Mouse (Mus musculus) heart, adult 18-20 months (tissue): ENCODE data around the gene Hsd11b1. TPM values are rescaled to one million over a fixed set of nuclear protein-coding genes. Genes with fewer than 3 reads are reported as not detected.
A peak's percentile ranks its signal among the peaks of the same experiment; 100 is the strongest.
"Not testable (repeated sequence)": the region's sequence is repeated elsewhere in the genome, so short reads cannot be mapped to it uniquely, and the experiment has no call there.

ENCODE experiments used
- DNase-seq, 2 experiments: peaks; one replicate each; pipeline ENCODE4 v3.0.0; 2021 to 2022; ENCODE audit warnings: mixed read lengths in 1 of 2
- total RNA-seq, 2 experiments: library from RNA; stranded (reverse); gene quantifications; 2 replicates each; pipeline ENCODE4 v1.2.3; 2021

Gene Hsd11b1
- total RNA-seq, 2 experiments from 2014 or later, result 15.1 to 19.6 TPM

DNA sequence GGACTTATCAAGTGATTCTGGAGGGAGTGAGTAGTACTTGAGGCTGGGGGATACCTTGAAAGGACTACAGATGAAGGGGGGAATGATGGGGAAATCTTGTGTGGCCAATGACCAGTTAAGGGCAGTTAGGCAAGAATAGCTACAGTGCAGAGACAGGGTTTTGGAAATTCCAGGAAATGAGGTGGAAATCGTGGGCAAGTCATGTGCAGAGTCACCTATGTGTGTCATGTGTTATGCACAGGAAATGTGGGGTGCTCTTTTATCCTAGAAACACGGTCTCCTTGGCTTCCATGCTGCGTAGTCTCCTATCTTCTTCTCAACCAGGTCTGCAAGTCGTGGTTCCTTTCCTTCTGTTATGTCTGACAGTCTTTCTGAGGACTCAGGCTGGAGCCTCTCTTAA is 15.6 kb upstream of the Hsd11b1 start:
- DNase-seq, result no peak

DNA sequence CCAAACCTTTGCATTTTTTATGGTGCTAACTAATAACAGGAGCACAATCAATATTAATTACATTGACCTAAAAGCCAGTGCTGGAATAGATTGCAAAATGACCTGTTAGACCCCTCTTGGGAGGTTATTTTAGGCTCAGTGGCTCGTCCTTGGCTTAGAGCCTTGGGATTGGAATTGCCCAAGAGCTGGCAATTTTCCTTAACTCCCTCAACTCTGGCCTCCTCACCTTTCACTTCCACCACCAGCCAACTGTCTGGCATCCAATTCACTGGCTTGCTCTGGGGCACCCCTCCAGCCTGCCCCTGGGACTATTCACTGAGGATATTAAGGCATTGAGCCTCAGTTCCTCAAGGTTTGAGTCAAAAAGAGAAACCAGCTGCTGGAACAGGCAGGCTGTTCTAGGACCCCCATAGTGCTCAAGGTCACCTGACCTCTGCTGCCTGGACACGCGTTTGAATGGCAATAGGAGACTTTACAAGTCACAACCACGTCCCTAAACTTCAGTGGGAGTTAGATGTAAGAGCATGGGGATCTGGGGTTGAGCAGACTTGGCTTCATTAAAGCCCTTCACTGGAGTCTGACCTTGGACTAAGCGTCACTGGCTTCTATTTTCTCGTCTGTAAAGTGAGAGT is 14.7 kb upstream of the Hsd11b1 start:
- peak; percentile 61 to 62 for DNase-seq

DNA sequence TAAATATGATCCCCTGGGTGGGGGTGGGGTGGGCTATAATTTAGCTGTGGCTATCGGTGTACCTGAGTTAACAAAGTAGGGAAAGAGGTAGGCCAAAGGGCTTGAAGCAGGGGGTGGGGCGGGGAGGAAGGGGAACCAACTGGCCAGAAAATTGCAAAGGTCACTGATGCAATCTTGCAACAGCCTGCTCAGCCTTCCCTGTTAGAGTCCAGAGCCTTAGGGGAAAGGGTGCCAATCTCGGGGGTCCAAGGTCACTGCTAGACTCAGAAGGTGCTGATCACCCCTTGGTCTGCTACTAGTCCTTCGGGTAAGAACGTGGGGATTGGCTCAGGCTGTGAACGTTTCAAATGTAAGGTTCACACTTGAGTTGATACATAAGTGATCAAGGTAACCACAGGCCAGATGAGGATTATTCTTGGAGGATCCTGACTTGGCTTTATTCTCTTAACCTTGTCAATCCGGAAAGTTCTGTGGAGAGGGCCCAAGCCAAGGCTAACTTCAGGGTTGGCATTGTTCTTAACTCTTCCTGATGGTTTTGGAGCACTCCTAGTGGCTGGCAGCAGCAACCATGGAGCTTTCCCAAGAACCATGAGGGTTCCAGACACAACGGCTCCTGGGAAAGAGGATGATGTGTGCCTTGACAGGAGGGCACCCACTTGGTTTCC is 10.7 kb upstream of the Hsd11b1 start:
- peak in 1 of 2 experiments; percentile 31 for DNase-seq

GRCm38 (mm10) chr1:193272916-193273601 is 9.2 kb upstream of the Hsd11b1 start, which contains the start of gene G0s2:
TSS of gene G0s2 (minus strand) at chr1:193273217.
- peak; percentile 91 to 94 for DNase-seq

DNA sequence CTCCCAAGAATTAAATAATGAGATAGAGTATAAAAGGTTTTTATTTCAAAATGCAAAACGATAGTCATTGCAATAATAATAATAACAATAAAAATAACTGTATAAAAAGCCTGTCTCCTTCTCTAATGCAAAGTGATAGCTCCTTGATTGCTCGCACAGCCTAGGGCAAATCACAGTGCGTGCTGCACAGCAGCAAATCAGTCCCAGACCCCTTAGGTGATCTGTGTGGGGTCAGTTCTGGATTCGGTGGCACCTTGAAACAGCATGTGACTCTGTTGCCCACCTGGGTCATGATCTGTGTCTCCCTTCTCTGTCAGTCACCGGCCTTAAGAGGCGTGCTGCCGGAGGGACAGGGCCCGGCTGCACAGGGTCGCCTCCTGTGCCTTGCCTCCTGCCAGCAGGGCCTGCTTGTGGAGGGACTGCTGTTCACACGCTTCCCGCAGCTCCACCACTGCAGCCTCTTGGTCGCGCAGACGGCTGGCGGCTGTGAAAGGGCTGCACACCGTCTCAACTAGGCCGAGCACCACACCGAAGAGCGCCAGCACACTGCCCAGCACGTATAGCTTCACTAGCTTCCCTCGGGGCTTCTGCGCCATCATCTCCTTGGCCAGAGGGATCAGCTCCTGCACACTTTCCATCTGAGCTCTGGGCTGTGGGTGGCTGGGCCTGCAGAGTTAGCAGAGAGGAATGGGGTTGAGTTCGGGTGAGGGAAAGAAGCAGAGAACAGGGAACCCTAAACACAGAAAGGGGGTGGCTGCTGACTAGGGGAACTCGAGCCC is 8.5 kb upstream of the Hsd11b1 start:
- DNase-seq, result peak in 1 of 2 experiments; percentile 37

DNA sequence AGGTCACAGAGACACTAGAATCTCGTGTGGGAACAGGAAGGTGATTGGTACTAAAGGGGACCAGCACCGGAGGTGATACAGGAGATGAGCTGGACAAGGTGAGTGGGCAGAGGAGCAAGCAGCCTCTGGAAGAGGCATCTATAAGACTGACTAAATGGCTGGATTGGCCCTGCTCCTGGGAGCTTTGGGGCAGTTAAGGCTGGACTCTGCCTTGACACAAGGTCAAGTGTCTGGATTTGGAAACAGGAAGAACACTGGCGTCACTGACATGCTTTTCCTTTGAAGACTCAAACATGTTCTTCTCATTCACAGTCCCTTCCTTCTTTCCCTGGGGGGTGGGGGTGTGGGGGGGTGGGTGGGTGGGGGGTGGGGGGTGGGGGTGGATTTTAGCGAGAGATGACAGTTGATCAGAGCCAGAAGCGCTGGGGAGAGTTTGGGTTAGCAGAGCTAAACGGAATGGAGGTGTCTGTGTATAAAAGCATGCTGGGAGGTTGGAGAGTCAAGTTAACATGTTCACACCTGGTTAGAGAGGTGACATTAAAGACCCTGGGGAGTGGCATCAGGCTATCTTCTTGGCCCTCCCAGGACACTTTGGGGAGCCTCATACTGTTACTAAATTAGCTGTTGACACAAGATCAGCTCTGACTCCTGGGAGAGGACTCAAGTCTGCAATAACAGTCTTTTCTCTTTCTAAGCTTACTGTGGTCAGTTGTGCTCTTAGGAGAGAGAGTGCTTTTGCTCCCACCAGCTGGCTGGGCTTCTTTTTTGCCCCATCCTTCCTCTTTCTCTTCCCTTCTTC is 7.3 kb upstream of the Hsd11b1 start:
- DNase-seq, result peak; percentile 41 to 59

- no peak for DNase-seq
Measured at GRCm38 (mm10) chr1:193265734-193266133, 1.9 kb upstream of the Hsd11b1 start.

DNA sequence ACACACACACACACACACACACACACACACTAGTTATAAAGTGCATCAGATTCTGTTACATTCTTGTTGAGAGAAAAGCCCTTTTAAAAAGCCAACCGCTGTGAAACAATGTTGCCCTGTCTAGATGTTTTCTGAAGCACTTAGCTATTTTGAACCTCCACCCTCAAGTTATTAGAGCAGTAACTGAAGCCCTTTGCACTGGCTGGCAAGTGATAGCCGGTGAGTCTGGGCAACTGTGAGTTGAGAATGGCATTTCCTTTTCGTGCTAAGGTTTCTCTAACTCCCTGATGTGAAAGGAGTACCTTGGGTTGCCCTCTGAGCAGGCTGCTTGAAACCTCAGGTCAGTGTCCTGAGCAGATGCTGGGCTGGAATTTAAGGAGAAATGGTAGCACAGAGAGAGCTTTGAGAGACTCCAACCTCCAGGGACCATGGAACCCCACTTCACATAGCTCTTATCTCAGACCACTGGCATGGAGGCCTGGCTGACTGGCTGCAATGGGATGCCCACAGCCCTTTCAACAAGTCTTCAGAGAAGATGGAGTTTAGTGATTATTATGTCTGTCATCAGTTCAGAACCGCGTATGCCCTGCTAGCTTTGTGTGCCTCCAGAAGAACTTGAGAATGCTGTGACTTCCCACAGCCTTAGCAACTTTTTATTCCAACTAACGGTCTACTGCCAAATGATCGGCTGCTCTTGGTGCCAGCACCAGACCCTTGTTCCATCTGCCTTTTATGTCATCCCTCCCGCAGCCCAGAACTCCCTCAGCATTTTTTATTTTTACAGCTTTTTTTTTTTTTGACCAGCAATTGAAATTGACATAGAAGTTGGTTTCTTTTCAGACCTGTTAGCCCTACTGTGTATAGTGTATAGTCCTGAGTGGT is 608 bp downstream of the Hsd11b1 start:
- no peak for DNase-seq

- peak; percentile 73 to 87 for DNase-seq
Measured at GRCm38 (mm10) chr1:193261897-193262548, 1.9 kb downstream of the Hsd11b1 start.

DNA sequence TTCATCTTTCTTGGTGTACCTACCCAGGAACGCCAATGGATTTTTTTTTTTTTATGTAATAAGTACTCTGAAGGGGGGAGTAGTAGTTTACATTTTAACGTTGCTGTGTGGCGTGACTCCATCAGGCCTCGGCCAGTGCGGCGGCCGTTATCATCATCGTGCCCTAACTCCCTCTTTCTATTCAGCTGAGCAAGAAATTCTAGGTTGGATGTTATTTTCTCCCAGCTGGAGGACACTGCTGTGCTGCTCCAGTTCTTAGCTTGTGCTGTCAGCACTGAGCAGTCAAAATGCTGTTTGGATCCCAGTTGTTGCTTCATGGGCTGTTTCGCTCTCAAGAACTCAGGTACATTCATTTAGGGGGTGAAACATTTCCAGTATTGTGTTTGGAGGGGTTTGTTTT is 4.3 kb downstream of the Hsd11b1 start:
- DNase-seq, result no peak

GRCm38 (mm10) chr1:193256621-193257098 is 7.2 kb downstream of the Hsd11b1 start:
- DNase-seq, result peak in 1 of 2 experiments; percentile 40

DNA sequence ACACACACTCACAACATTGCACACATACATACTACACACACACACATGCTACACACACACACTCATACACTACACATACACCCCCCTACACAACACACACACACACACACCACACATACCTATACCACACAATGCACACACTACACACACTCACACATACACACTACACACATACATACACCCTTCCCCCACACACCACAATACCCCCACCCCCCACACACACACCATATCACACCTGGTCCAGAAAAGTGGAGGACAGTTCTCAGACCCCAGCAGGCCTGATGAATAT is 7.6 kb downstream of the Hsd11b1 start:
- no peak for DNase-seq

- peak; percentile 69 to 94 for DNase-seq
Measured at GRCm38 (mm10) chr1:193255488-193256288, 8.2 kb downstream of the Hsd11b1 start.

DNA sequence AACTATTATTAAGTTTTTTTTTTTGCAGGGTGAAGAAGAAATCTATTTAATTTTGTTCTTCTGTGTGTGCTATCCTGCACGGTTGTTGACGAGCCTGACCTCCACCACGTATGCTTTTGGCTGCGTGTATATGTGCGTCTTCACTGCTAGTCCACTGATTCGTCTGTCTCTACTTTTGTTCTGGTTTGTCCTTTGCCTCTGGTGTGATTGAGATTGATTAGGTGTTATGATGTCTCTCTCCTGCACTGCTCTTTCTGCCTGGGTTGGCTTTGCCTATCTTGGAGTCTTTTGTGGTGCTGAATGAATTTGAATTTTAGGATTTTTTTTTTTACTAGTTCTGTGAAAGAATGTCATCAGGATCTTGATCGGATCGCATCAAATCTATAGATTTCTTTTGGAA is 8.8 kb downstream of the Hsd11b1 start:
- no peak for DNase-seq

GRCm38 (mm10) chr1:193253895-193254294 is 10.0 kb downstream of the Hsd11b1 start:
- DNase-seq, result not testable (repeated sequence)

- peak in 1 of 2 experiments; percentile 34 for DNase-seq
Measured at GRCm38 (mm10) chr1:193252616-193253015, 11.3 kb downstream of the Hsd11b1 start.

- DNase-seq, result no peak
Measured at GRCm38 (mm10) chr1:193251386-193251785, 12.5 kb downstream of the Hsd11b1 start.

- no peak for DNase-seq
Measured at GRCm38 (mm10) chr1:193250026-193250425, 13.8 kb downstream of the Hsd11b1 start.

GRCm38 (mm10) chr1:193244235-193244634 is 19.6 kb downstream of the Hsd11b1 start:
- DNase-seq, result no peak
